Mouse (Mus musculus): ENCODE results near the gene Acp7. TPM values are rescaled to one million over a fixed set of nuclear protein-coding genes. Genes with fewer than 3 reads are reported as not detected.
A peak's percentile ranks its signal among the peaks of the same experiment; 100 is the strongest.

Acp7 gene
- polyA plus RNA-seq, 1 experiment, result not detected

DNA sequence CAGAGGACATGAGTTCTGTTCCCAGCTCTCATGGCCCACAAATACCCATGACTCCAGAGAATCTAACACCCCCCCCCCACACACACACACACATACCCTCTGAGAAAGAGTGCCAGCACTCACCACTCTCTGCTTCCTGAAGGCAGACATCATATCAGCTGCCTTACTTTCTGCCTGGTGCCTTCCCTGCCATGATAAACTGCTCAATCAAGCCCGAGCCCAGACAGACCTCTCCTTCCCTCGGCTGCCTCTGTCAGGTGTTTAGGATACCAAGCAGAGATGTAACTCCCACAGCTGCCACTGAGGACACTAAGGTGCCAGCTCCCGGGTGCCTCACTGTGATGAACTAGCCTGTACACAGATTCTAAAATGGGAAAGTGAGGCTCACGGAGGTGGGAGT, 46.7 kb downstream of the Acp7 start:
- peak overlapping the region; percentile 11 for H3K27ac ChIP-seq (ENCODE audit: insufficient read depth, low read depth, low read length)
- H3K36me3 ChIP-seq (ENCODE audit: control insufficient read depth, insufficient read depth, low read length), result no peaks in the 10 kb centered on the region
- H3K4me3 ChIP-seq (ENCODE audit: insufficient read depth, low read depth, low read length), result no peak overlapping the region
- peaks cover 69% of the 10 kb centered on the region for H3K4me1 ChIP-seq (ENCODE audit: control insufficient read depth, insufficient read depth, low read length)
- 59% methylated on average over 4 of the region's 4 CpGs for WGBS
- no peak for TF ChIP-seq CTCF (conservative IDR thresholded peaks at IDR 0.05; ENCODE audit: insufficient read depth, insufficient read length, low read depth, low read length)
- TF ChIP-seq POLR2A (IDR thresholded peaks at IDR 0.05; ENCODE audit: low read depth, low read length), result no peak
- H3K27me3 ChIP-seq (replicated peaks; ENCODE audit: control insufficient read depth, insufficient read depth, low read length), result no peaks in the 10 kb centered on the region
- DNase-seq, result no peak

DNA sequence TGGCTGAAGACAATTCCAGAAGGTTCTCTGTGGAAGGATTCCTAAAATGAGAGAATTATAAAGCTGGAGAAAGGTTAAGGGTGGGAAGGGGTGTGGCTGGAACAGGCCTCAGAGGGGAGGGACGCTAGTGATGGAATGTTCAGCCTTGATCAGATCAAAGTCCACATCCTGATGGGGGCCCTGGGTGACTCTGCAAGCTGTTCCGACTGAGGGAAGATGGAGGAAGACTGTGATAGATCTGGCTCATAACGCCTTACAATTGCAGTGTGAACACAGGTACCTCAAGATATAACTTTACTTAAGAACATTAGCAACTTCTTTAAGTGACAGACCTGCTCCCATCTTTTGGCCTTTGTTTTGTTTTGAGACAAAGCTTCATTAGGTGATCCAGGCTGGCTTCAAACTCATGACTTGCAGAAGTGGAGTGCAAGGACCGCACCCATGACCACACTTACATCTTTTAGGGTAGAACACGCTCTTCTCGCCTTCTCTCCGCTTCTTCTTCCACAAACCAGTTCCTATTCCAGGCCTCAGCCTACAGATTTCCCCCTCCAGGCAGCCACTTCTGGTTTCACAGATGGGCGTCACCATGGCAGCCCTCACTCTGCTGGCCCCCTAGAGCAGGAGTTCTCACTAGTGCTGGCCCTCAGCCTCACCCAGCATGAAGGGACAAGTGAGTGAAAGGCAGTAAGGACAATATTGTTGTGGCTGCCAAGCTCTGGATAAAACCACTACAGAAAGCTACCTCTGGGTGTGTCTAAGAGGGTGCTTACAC, 47.4 kb downstream of the Acp7 start:
- H3K27ac ChIP-seq (ENCODE audit: insufficient read depth, low read depth, low read length), result peak overlapping the region; percentile 11
- H3K4me1 ChIP-seq (ENCODE audit: control insufficient read depth, insufficient read depth, low read length), result peaks cover 69% of the 10 kb centered on the region
- 64% methylated on average over 8 of the region's 8 CpGs for WGBS

DNA sequence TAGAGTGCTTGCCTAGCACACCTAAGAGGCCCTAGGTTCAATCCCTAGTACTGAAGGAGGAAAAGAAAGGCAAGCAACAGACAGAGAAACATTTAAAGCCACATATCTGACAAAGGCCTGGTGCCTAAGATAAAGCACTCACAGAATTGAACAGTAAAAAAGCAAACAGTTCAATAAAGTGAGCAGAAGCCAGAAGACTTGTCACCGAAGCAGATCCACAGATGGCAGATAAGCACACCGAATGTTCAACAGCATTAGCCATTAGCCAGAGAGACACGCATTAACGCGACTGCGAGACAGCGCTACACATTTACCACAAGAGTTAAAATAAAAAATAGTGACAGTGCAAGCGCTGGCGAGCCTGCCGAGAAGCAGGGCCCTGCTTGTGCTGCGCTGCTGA, 48.3 kb downstream of the Acp7 start:
- 76% methylated on average over 11 of the region's 11 CpGs for whole genome bisulfite sequencing
- Histone ChIP-seq H3K36me3 (ENCODE audit: control insufficient read depth, insufficient read depth, low read length) (no peaks in the 10 kb centered on the region), H3K27ac (ENCODE audit: insufficient read depth, low read depth, low read length) (no peak overlapping the region), H3K4me1 (ENCODE audit: control insufficient read depth, insufficient read depth, low read length) (peaks cover 70% of the 10 kb centered on the region), H3K4me3 (ENCODE audit: insufficient read depth, low read depth, low read length) (no peak overlapping the region), H3K27me3 (replicated peaks; ENCODE audit: control insufficient read depth, insufficient read depth, low read length) (no peaks in the 10 kb centered on the region)
- DNase-seq, result no peak
- TF ChIP-seq POLR2A (IDR thresholded peaks at IDR 0.05; ENCODE audit: low read depth, low read length) (no peak), CTCF (conservative IDR thresholded peaks at IDR 0.05; ENCODE audit: insufficient read depth, insufficient read length, low read depth, low read length) (no peak)

More for the DNA sequence above, 47.4 kb downstream of the Acp7 start:
- DNase-seq, result peak; percentile 67
- TF ChIP-seq CTCF (conservative IDR thresholded peaks at IDR 0.05; ENCODE audit: insufficient read depth, insufficient read length, low read depth, low read length), result no peak
- TF ChIP-seq POLR2A (IDR thresholded peaks at IDR 0.05; ENCODE audit: low read depth, low read length), result no peak
- Histone ChIP-seq H3K27me3 (replicated peaks; ENCODE audit: control insufficient read depth, insufficient read depth, low read length) (no peaks in the 10 kb centered on the region), H3K36me3 (ENCODE audit: control insufficient read depth, insufficient read depth, low read length) (no peaks in the 10 kb centered on the region), H3K4me3 (ENCODE audit: insufficient read depth, low read depth, low read length) (no peak overlapping the region)

DNA sequence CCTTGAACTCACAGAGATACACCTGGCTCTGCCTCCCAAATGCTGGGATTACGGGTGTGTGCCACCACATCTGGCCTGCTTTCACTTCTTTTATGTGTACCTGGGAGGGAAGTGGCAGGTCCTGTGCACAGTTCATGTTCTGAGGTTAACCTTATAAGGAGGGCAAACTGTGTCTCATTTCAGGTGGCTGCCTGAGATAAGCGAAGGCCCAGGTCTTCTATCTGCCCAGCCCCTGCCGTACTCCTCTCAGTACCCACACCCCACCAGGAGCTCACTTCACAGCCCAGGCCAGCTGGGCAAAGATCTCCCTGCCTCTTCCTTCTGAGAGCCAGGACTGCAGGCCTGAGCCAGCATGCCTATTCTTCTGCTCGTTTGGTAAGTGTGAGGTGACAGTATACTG, 49.4 kb downstream of the Acp7 start:
- no peaks in the 10 kb centered on the region for H3K27me3 ChIP-seq (replicated peaks; ENCODE audit: control insufficient read depth, insufficient read depth, low read length)
- peaks cover 70% of the 10 kb centered on the region for H3K4me1 ChIP-seq (ENCODE audit: control insufficient read depth, insufficient read depth, low read length)
- H3K4me3 ChIP-seq (ENCODE audit: insufficient read depth, low read depth, low read length), result no peak overlapping the region
- no peak for DNase-seq
- H3K36me3 ChIP-seq (ENCODE audit: control insufficient read depth, insufficient read depth, low read length), result no peaks in the 10 kb centered on the region
- no peak for TF ChIP-seq POLR2A (IDR thresholded peaks at IDR 0.05; ENCODE audit: low read depth, low read length)
- TF ChIP-seq CTCF (conservative IDR thresholded peaks at IDR 0.05; ENCODE audit: insufficient read depth, insufficient read length, low read depth, low read length), result no peak
- no peak overlapping the region for H3K27ac ChIP-seq (ENCODE audit: insufficient read depth, low read depth, low read length)
- 64% methylated on average over 4 of the region's 4 CpGs for WGBS

DNA sequence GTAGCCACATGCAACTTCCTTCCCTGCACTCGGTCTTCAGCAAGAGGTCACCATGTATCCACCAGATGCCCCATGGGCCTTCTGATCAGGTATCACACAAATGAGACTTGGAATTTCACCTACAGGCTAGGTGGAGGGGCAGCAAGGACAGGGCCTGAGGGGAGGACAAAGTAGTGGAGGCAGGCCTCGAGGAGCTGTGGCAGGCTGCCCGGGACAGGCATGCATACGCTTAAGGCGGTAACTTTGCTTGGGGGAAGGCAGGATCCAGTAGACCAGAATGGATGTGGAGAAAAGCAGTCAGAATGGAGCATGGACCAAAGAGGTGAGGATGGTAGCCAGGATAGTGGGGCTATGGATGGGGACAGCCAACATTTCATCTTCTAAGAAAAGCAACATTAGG, 51.3 kb downstream of the Acp7 start:
- Histone ChIP-seq H3K27me3 (replicated peaks; ENCODE audit: control insufficient read depth, insufficient read depth, low read length) (no peaks in the 10 kb centered on the region), H3K4me1 (ENCODE audit: control insufficient read depth, insufficient read depth, low read length) (peaks cover 69% of the 10 kb centered on the region), H3K4me3 (ENCODE audit: insufficient read depth, low read depth, low read length) (no peak overlapping the region), H3K27ac (ENCODE audit: insufficient read depth, low read depth, low read length) (peak overlapping the region; percentile 35), H3K36me3 (ENCODE audit: control insufficient read depth, insufficient read depth, low read length) (no peaks in the 10 kb centered on the region)
- peak; percentile 30 for DNase-seq
- 39% methylated on average over 5 of the region's 5 CpGs for WGBS
- TF ChIP-seq POLR2A (IDR thresholded peaks at IDR 0.05; ENCODE audit: low read depth, low read length) (no peak), CTCF (conservative IDR thresholded peaks at IDR 0.05; ENCODE audit: insufficient read depth, insufficient read length, low read depth, low read length) (no peak)

DNA sequence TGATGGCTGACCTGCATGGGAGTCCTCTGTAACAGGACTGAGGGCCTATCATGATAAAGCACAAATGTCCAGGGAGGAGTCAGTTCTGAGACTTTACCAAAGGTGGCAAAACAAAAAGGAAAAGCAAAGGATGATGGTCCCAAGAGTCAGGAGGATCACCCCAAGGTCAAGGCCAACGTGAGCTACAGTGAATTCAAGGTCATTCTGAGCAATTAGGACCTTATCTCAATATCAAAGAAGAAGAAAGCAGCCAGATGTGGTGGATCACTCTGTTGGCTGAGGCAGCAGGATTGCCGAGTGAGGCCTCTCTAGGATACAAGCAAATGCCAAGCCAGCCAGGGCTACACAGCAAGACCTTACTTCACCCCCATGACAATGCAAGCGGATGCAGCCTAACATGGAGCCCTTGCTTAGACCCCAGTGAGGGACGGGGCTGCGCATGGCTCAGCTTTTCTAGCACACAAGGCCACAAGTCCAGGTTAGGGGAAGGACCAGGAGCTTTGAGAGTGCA, 52.5 kb downstream of the Acp7 start:
- Histone ChIP-seq H3K27ac (ENCODE audit: insufficient read depth, low read depth, low read length) (peak overlapping the region; percentile 88), H3K36me3 (ENCODE audit: control insufficient read depth, insufficient read depth, low read length) (no peaks in the 10 kb centered on the region), H3K4me1 (ENCODE audit: control insufficient read depth, insufficient read depth, low read length) (peaks cover 69% of the 10 kb centered on the region), H3K27me3 (replicated peaks; ENCODE audit: control insufficient read depth, insufficient read depth, low read length) (no peaks in the 10 kb centered on the region), H3K4me3 (ENCODE audit: insufficient read depth, low read depth, low read length) (no peak overlapping the region)
- no peak for TF ChIP-seq CTCF (conservative IDR thresholded peaks at IDR 0.05; ENCODE audit: insufficient read depth, insufficient read length, low read depth, low read length)
- TF ChIP-seq POLR2A (IDR thresholded peaks at IDR 0.05; ENCODE audit: low read depth, low read length), result no peak
- no peak for DNase-seq
- 67% methylated on average over 5 of the region's 5 CpGs for WGBS

DNA sequence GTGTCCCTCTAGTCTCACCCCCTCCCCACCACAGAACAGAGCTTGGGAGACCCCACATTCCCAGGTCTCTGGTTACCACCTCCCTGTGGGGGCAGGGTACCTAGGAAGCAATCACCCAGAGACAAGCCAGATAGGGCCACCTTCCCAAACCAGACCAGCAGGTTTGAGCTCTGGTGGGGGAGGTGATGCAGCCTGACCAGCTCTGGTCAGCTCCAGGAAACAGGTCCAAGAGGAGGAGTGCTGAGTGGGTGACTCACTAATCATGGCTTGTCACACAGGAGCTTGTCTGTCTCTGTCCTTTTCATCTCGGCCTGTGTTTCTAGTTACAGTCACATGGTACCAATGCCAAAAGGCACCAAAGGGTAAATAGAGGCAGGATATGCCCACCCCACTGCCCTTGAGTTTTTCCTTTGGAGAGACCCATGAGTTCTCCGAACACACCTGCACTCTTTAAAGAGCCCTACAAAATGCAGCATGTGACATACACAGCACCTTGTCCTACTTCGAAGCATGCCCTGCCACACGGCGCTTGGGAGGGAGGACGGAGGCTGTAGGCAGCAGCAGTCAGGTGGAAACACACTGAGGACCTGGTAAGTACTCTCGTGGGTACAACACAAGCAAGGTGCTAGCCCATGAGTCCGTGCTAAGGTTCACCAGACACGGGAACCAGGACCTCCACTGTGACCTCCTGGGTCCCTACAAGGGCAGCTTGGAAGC, 53.1 kb downstream of the Acp7 start:
- DNase-seq, result peak; percentile 85
- no peak for TF ChIP-seq CTCF (conservative IDR thresholded peaks at IDR 0.05; ENCODE audit: insufficient read depth, insufficient read length, low read depth, low read length)
- TF ChIP-seq POLR2A (IDR thresholded peaks at IDR 0.05; ENCODE audit: low read depth, low read length), result no peak
- H3K4me3 ChIP-seq (ENCODE audit: insufficient read depth, low read depth, low read length), result no peak overlapping the region
- no peaks in the 10 kb centered on the region for H3K36me3 ChIP-seq (ENCODE audit: control insufficient read depth, insufficient read depth, low read length)
- H3K27me3 ChIP-seq (replicated peaks; ENCODE audit: control insufficient read depth, insufficient read depth, low read length), result no peaks in the 10 kb centered on the region
- H3K27ac ChIP-seq (ENCODE audit: insufficient read depth, low read depth, low read length), result peak overlapping the region; percentile 88
- peaks cover 72% of the 10 kb centered on the region for H3K4me1 ChIP-seq (ENCODE audit: control insufficient read depth, insufficient read depth, low read length)
- 46% methylated on average over 9 of the region's 9 CpGs for WGBS

Measured in kidney, adult 2 months (tissue).